Mouse (Mus musculus) cerebellum, adult 2 months (tissue): ENCODE results near the gene Ubtd2.

ENCODE experiments used
- CTCF ChIP-seq: fragments of 200-500 bp; IDR thresholded peaks from 2 replicates; pipeline ENCODE4 v1.5.1; 2011; ENCODE audit warnings: low read depth, mild to moderate bottlenecking, control low read depth, low read length, moderate library complexity, borderline replicate concordance; ENCODE audit not compliant: insufficient read depth
- POLR2A ChIP-seq: fragments of 200-500 bp; IDR thresholded peaks from 2 replicates; pipeline ENCODE4 v1.6.1; 2011; ENCODE audit warnings: low read length, control low read depth, borderline replicate concordance; ENCODE audit not compliant: insufficient read depth

GRCm38 (mm10) chr11:32475487-32476236, 20.5 kb downstream of the Ubtd2 start:
- TF ChIP-seq POLR2A (no peak), CTCF (0 out of 2 replicates have a peak, but pooled peaks have one; percentile 3)
